Mouse (Mus musculus) embryo, embryonic 10.5 days (tissue): ENCODE results near the gene Rab28.

ENCODE experiments used
- DNase-seq: peaks from one replicate; pipeline ENCODE4 v3.0.0-alpha.2; 2015; ENCODE audit warnings: low spot score

Rab28 gene

DNA sequence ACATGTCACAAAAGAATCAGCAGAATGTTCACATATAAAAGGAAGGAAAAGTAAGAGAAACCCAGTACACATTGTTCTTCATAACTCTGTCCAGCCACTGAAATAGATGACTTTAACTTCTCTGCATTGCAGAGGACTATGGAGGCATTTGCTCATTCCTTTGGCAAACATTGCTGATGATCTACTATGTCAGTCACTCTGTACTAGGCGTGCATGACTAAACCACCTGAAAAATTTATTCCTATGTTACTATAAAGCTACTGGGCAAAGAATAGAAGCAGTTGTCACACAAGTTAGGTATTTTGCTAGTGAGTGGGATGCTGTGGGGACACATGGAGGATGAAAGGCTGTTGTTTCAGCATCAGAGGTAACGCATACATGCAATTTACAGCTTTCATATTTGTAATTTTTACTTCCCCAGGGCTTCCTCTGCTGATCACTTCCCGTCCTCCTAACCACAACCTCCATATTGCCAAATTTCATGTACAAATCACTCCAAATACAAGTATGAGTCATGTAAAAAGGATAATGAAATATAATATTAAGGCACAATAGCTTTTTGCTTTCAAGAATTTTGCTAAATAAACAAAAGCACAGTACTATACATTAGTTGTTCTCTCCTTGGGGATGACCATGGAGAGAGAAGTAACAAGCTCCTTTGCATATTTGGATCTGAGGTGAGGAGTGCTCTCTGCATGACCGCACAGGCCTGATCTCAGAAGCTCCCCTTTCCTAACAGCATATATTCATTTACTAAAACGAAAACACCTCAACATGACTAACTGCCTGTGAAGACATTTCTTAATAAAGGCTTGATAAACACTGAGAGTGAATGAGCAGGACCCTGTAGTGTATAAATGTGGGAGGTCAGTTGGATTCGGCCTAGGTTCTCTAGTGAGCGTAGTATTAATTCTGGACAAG, 80.5 kb downstream of the Rab28 start:
- DNase-seq: no peak

DNA sequence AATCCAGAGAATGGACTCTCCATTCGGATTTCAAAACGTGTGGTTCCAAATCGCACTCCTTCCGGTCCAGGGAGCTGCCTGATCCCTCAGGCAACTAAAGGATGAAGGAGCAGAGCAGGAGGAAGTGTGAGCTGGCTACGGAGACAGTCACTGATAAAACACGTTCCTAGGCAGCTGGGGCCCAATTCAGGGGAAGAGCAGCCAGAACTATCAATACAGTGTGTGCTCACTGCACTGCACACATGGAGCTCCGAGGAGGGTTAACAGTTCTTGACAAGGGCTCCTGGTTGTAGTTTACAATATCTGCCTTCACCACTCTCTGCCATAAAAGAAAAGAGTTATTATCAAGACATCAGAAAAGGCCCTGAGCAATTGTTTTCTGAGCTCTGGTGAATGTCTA, 82.4 kb downstream of the Rab28 start:
- DNase-seq: no peak

DNA sequence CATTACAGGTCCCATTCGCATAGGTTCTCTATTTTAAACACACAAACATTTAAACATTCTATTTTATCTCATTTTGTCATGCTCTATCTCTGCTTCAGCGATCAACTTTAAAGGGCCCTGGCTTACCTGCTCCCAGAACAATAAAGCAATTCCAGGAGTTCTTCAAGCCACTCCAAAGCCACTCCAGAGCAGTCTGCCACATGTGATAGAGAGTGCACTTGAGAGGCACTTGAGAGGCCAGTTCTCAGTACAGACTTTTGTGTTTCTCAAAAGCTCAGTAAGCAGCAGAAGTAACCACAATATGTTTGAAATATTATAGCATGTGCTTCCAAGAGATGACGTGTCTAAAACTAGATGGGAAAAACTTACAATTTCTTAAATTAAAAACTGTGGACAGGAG, 86.2 kb downstream of the Rab28 start:
- DNase-seq: no peak

DNA sequence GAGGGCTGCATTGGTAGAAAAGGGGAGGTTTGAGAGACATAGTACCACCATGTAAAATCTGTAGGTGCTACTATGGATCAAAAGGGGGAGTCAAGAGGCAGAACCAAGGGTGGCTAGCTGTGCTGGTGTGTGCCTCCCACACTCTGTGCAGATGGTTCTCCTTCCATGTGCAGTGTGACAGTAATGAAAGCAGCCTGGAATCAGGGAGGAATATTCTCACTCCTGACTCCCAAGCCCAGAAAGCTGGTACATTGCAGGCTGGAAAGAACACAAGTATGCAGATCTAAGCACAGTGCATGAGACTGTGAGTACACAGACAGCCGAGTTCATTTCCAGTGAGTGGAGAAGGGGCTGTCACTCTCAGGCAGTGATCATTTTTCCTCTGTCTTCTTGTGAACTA, 89.0 kb downstream of the Rab28 start:
- no peak for DNase-seq

DNA sequence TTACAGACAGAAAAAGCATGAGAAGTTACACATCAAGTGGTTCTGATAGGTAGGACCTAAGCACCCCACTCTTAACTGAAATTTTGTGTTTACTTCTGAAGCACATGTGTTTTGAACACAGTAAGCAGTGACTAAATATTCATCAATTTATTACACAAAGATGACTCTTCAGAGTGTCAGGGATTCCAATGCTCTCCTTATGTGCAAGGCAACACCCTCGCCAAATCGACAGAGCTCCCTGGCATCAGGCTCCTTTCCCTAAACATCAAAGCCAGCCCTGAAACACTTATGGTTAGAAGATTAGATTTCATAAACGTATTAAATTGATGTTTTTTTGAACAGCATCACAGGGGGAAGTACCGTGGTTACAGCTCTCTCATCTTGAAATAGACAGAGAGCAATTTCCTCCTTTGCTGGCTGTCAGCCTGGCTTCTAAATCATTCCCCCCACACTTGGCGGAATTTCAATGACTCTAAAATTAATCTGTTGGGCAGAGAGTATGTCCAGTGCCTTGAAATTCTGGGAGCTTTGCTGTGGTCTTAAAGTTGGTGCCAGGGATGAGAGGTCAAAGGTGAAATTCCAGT, 97.4 kb downstream of the Rab28 start:
- DNase-seq: no peak

DNA sequence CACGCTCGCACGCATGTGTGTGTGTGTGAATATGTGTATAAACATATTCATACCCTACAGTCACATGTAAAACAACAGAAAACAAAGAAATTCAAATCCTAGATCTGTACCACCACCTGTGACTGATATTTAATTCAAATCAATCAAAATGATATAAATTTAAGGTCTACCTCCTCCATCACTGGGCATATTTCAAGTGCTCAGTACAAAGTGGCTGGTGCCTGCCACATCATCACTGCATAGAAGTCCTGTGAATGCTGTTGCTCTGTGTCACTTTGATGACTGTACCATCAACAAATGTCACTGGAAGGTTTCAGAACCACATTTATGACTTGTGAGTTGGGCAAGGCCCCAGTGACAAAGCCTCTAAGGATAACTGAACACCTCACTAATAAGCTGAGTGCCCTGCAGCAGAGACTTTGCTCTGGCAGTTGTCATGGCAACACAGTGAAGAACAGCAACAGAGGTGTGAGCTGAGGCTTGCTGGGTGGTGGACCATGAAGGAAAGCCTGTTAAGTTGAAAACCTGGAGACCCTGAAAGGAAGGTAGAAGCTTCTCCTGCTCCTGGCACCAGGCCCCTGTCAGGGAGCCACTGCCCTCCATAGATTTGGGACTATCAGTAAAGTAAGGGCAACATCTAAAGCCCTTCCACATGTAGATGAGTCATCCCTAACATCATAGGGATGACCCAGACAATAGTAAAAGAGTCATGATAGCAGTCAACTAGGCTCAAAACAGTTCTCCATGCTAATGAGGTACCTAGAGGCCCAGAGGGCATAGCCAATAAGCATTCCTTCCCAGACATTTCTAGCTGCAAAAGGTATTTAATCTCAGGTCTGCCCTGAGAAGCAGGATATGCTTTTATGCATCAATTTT, 111.5 kb downstream of the Rab28 start:
- peak; percentile 10 for DNase-seq

DNA sequence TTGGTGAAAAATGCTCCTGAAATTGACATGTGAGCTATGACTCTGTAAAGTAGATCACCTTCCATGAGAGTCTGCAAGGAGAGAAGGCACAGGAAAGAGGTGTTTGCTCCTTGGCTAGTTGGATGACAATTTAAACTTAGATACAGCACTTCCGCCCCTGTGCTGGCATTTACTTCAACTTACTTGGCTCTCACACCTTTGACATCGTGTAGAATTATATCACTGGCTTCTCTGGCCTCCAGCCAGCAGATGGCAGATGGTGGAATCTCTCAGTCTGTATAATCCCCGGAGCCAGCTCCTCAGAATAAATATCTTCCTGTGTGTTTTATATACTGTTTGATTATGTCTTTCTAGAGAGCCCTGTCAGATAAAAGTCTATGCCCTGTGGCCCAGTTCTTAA, 112.8 kb downstream of the Rab28 start:
- no peak for DNase-seq

DNA sequence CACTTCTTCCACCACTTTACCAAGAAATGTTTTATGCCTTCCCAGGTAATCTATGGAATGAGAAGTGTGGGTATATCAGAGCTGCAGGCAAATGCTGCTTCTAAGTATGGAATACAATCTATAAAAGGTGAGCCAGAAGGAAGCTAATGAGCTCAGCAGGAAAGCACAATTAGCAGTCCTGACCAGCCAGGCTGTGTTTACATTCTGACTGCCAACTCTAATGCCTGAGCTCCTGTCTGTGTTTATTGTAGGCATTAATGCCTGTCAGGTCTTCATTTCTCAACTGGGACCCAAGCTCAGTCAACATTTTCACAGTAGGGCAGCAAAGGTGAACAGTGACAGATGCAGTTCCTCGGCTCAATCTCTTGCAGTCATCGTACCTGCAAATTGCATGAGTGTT, 129.9 kb downstream of the Rab28 start:
- DNase-seq: no peak
